Mouse (Mus musculus) inflammation-experienced regulatory T-cells, adult 16 weeks (primary cell): ENCODE data around the gene Cstf1. TPM values are rescaled to one million over a fixed set of nuclear protein-coding genes. Genes with fewer than 3 reads are reported as not detected.

ENCODE experiments used
- polyA plus RNA-seq: library from polyadenylated mRNA; unstranded; fragments of 100-300 nt; shearing (Covaris generic); gene quantifications from one replicate; pipeline ENCODE4 v1.2.1, GENCODE M21; 2017

Cstf1 gene
- 39.1 TPM for polyA plus RNA-seq

GRCm38 (mm10) chr2:172370411-172371223 lies at the start of gene Cstf1, which contains the start of gene Aurka:
TSS of gene Cstf1 (plus strand) at chr2:172370681.
TSS of gene Aurka (minus strand) at chr2:172370535.

DNA sequence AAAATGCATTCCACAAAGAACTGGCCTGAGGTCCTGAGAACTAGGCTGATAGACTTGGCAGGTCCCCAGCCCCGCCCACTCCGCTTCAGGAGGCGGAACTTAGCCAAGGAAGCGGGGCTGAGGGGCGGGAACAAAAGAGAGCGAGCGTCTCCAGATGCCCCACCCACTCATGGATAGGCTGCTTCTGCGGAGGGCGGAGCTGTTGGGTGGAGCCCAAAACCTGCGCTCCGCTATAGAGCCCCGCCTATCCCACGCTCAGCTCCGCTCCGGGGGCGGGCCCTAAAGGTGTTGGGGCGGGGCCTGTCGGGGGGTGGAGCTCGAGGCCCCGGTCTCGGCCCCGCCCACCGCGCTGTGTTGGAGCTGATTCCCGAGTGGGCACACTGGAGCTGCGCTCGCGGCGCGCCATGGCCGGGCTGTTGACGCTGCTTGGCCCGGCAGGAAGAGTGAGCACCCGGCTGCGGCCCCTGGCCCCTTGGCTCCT lies 25.2 kb upstream of the Cstf1 start, which contains the start of gene Fam210b:
TSS of gene Fam210b (plus strand) at position 308 of the 481 bp plus-strand sequence.

GRCm38 (mm10) chr2:172393391-172394051 lies 23.0 kb downstream of the Cstf1 start, which contains the start of gene Cass4:
TSS of gene Cass4 (plus strand) at chr2:172393794.

Other genes with a start within 250 kb of the Cstf1 start
- not detected for gene Mc3r, start 122.2 kb upstream of the Cstf1 start, polyA plus RNA-seq
- 24.9 TPM for gene Fam210b, start 25.1 kb upstream of the Cstf1 start, polyA plus RNA-seq
- 6.9 TPM for gene Aurka, start 146 bp upstream of the Cstf1 start, polyA plus RNA-seq
- gene Cass4, start 23.1 kb downstream of the Cstf1 start, polyA plus RNA-seq: 10.3 TPM
- gene Rtf2, start 69.9 kb downstream of the Cstf1 start, polyA plus RNA-seq: 162 TPM
- gene Gcnt7, start 87.9 kb downstream of the Cstf1 start, polyA plus RNA-seq: 7.0 TPM
- 0.57 TPM for gene Fam209, start 101.8 kb downstream of the Cstf1 start, polyA plus RNA-seq
- not detected for gene Tfap2c, start 178.9 kb downstream of the Cstf1 start, polyA plus RNA-seq